Comparison of ENCODE assay signal across 9 mouse cellular contexts in genomic region chr9:61284201-61285021, GRCm38 (mm10).
DNase-seq lines count a peak whose midpoint lies in the region.
"Had no signal": no experiment of that assay in that cellular context is flagged by ENCODE, and none has a peak within 500 bp of the region (broad histone marks: within the 10 kb centered on the region; RNA-seq: fewer than 3 reads in every experiment).

No protein-coding gene starts in this region.

- DNase-seq in layer of hippocampus, adult 11-12 months (ENCODE audit: low spot score), result peak; percentile 39
- no peak for DNase-seq in layer of hippocampus, adult 9-10 months (ENCODE audit: low spot score)
- DNase-seq in NIH3T3 (ENCODE audit: low read depth) (peak; percentile 69), liver (no peak)
- peak; percentile 82 for DNase-seq in cerebellum, adult 11 months
- DNase-seq in kidney, adult 9 months, result peak; percentile 93
- DNase-seq in spleen, adult 12 weeks (ENCODE audit: low spot score), result no peak
- DNase-seq: gastrocnemius, postnatal 36 days; retina, postnatal 1 day had no signal

Comparison
In these comparisons a context has a peak if more than half of its experiments do, and no peak if none do; other contexts are left out.
1. DNase-seq: peak in layer of hippocampus, adult 11-12 months (single experiment), NIH3T3 (single experiment), cerebellum, adult 11 months (single experiment) and kidney, adult 9 months (single experiment); none in layer of hippocampus, adult 9-10 months (single experiment), spleen, adult 12 weeks (single experiment) and liver (single experiment).